Mouse (Mus musculus) activated CD4-positive, CD25-positive, alpha-beta regulatory T cell (primary cell): Measurements from ENCODE around the gene Spata31d1b. TPM values are rescaled to one million over a fixed set of nuclear protein-coding genes. Genes with fewer than 3 reads are reported as not detected.

Experiments used
- polyA plus RNA-seq, 2 experiments: library from polyadenylated mRNA; unstranded; fragments of 100-300 nt; shearing (Covaris generic); gene quantifications; one replicate each; pipeline ENCODE4 v1.2.1; 2017

The Spata31d1b gene
- not detected for polyA plus RNA-seq

DNA sequence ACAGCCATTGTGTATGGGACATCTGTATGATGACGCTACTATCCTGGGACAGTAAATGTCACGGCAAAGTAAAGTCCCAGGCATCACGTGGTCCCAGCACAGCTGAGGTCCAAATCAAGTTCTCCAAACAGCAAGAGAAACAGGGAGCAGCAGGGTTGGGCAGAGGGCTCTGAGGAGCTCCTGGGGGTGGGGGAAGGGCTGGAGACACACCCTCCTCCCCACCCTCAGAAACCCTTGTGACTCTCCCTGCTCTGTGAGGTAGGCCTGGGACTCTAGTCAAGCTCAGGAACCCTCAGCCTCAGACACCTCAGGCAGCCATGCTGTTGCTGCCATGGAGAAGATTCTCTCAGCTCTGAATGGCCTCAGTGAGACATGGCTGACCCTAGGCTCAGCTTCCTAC lies at the start of gene Spata31d1b:
Gene Spata31d1b (plus strand): TSS at position 301 of the 400 bp plus-strand sequence.

GRCm38 (mm10) chr13:59675151-59676011 lies 36.7 kb upstream of the Spata31d1b start, which contains the start of gene Golm1:
TSS of gene Golm1 (minus strand) at chr13:59675811.

GRCm38 (mm10) chr13:59694008-59694407 lies 18.1 kb upstream of the Spata31d1b start, which contains the start of gene 4921517D22Rik:
TSS of gene 4921517D22Rik (minus strand) at chr13:59694108.

GRCm38 (mm10) chr13:59710230-59710629 lies 1.9 kb upstream of the Spata31d1b start, which contains the start of gene Spata31d1a:
TSS of gene Spata31d1a (minus strand) at chr13:59710330.

DNA sequence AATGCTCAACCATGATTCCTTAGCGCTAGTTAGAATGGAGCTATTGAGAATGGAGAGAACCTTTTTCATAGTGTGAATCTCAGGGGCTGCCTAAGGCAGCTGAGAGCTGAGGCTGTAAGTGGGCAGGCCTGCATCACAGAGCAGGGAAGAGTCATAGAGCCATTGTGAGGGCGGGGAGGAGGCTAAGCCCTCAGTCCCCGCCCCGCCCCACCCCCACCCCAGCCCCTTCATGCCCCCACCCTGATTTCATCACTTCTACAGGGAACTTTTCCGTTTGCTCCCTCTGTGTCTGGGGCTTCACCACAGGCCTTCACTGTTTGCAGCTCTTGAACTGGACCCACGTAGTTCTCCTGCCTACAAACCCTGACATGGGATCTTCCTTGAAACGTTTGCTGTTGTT lies 19.6 kb downstream of the Spata31d1b start, which contains the start of gene Spata31d1d:
Gene Spata31d1d (minus strand): TSS at position 101 of the 400 bp plus-strand sequence.

GRCm38 (mm10) chr13:59746711-59747110 lies 34.6 kb downstream of the Spata31d1b start, which contains the start of gene 1700014D04Rik:
TSS of gene 1700014D04Rik (minus strand) at chr13:59746752.

Other genes with a start within 250 kb of the Spata31d1b start
- 10 to 100 TPM; 19.1 to 29.4 TPM for gene Agtpbp1, start 127.1 kb upstream of the Spata31d1b start, polyA plus RNA-seq
- 10 to 100 TPM; 59.9 to 62.6 TPM for gene Naa35, start 127.0 kb upstream of the Spata31d1b start, polyA plus RNA-seq
- gene Golm1, start 36.5 kb upstream of the Spata31d1b start, polyA plus RNA-seq = 10 to 100 TPM; 16.3 to 32.1 TPM
- under 1 TPM in 1 of 2 experiments, not detected in 1; 0.05 TPM for gene 4921517D22Rik, start 18.2 kb upstream of the Spata31d1b start, polyA plus RNA-seq
- gene Spata31d1a, start 2.0 kb upstream of the Spata31d1b start, polyA plus RNA-seq = under 1 TPM in 1 of 2 experiments, not detected in 1; 0.20 TPM
- not detected for gene Spata31d1d, start 19.5 kb downstream of the Spata31d1b start, polyA plus RNA-seq
- gene 1700014D04Rik, start 34.5 kb downstream of the Spata31d1b start, polyA plus RNA-seq = under 1 TPM in 1 of 2 experiments, not detected in 1; 0.31 TPM
- gene Isca1, start 57.5 kb downstream of the Spata31d1b start, polyA plus RNA-seq = 10 to 100 TPM; 57.9 to 73.7 TPM
- not detected for gene Gm49354, start 70.0 kb downstream of the Spata31d1b start, polyA plus RNA-seq
- 100 to 1,000 TPM; 122 to 123 TPM for gene Tut7, start 110.9 kb downstream of the Spata31d1b start, polyA plus RNA-seq